Mouse (Mus musculus) embryo, embryonic 9.5 days (tissue): ENCODE data around the gene Chid1.
A peak's percentile ranks its signal among the peaks of the same experiment; 100 is the strongest.

Source experiments
- DNase-seq: peaks from one replicate; pipeline ENCODE4 v3.0.0-alpha.2; 2017; ENCODE audit errors: extremely low spot score

The Chid1 gene

GRCm38 (mm10) chr7:141558946-141559345 lies 19.3 kb upstream of the Chid1 start:
- DNase-seq = no peak

DNA sequence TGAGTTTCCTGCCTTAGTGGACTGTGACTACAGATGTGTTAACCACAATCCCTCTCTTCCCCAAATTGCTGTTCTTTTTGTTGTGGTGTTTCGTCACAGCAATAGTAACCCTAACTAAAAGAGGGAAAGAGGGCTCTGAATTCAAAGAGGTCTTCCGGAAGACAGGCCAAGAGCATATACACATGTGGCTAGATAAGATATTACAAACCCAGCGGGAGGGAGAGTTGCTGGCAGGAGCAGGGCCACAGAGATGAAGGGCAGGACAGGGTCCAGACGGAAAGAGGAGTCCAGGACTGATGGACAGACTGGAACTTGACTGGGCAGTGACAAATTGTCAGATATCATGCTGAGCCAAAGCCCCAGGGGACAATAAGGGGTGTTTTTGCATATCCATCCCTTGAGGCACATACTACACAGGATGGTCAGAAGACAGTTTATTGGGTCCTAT lies 18.7 kb upstream of the Chid1 start:
- DNase-seq = no peak

- no peak for DNase-seq
These were observed 10.8 kb upstream of the Chid1 start for GRCm38 (mm10) chr7:141550464-141550863.

DNA sequence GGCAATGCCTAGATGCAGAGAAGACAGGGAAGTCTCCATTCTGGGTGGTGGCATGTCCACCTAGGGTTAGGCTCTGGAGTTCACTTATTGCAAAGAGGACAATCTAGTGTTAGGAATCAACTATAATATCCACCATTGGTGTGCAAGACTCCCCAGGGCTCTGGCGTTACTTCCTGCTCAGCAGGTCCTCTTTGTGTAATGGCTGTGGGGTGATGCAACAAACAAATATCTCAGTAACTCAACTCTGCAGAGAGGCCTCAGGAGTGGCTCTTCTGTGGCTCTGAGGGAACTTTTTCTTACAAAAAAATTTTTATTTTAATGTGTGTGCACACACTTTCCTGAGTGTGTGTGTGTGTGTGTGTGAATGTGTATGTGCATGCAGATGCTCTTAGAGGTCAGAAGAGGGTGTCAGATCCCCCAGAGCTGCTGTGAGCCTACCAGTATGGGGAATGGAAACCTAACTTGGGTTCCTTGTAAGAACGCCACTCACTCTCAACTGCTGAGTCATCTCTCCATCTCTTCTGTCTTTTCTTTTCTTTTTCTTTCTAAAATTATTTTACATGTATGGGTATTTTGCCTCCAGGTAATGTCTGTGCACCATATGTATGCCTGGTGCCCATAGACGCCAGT lies 9.9 kb upstream of the Chid1 start:
- DNase-seq = no peak

DNA sequence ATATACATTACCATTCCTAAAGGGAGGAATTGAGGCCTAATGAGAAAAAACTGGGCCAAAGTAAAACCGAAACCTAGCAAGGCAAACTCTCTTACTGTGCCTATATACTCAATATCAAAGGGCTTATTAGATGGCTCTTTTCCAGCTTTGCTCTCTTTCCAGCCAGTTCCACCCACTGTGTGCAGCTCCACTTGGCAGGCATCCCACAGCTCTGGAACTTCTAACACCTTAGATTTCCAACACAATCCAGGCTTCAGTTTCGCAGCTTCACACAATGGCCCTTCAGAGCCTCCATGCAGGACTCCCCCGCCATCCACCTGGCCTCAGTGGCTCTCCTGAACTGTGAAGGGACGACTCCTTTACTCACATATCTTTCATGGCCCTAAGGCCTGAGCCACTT lies 5.0 kb upstream of the Chid1 start:
- DNase-seq = no peak

- DNase-seq = no peak
These were observed 2.9 kb upstream of the Chid1 start for GRCm38 (mm10) chr7:141542588-141542987.

- DNase-seq = no peak
These were observed 2.0 kb upstream of the Chid1 start for GRCm38 (mm10) chr7:141541681-141542080.

GRCm38 (mm10) chr7:141540312-141541081 lies 840 bp upstream of the Chid1 start:
- peak; percentile 7 for DNase-seq

- no peak for DNase-seq
These were observed 653 bp downstream of the Chid1 start for GRCm38 (mm10) chr7:141538852-141539555.

DNA sequence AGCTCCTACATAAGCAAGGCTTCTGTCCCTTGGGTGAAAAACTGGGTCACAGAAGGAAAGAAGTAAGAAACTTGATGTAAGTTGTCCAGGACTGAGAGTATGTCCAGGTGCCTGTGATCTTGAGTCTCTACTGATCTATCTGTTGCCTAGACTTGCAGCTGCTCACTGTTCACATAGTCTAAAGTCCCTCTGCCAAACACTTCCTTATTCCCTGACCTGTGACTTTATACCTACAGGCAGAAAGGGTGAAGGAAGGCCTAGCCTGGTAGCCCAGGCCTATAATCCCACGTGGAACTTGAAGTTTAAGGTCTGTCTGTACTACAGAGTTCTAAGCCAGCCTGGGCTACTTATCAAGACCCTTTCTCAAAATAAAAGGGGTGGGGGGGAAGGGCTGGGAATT lies 4.1 kb downstream of the Chid1 start:
- no peak for DNase-seq

- DNase-seq = no peak
These were observed 14.1 kb downstream of the Chid1 start for GRCm38 (mm10) chr7:141525580-141525925.

- peak; percentile 68 for DNase-seq
These were observed 14.7 kb downstream of the Chid1 start for GRCm38 (mm10) chr7:141524760-141525579.

GRCm38 (mm10) chr7:141524271-141524670 lies 15.4 kb downstream of the Chid1 start:
- no peak for DNase-seq

DNA sequence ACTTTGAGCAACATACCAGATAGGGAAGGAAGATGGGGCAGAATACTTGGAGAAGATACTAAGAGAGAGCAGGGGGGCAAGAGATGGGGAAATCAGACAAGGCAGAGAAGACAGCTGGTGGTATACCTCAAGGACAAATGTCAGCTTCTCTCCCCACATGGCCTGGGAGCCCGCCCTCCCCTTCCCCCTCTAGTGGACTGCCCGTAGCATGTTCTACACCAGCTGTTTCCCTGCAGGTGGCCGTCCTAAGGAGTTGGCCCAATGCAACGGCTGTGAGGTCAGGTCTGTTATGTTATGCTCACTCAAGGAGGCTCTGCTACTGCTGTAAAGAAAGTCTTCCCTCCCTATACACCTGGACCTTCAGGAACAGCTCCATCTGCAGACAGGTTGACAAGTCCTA lies 16.6 kb downstream of the Chid1 start:
- DNase-seq = no peak

DNA sequence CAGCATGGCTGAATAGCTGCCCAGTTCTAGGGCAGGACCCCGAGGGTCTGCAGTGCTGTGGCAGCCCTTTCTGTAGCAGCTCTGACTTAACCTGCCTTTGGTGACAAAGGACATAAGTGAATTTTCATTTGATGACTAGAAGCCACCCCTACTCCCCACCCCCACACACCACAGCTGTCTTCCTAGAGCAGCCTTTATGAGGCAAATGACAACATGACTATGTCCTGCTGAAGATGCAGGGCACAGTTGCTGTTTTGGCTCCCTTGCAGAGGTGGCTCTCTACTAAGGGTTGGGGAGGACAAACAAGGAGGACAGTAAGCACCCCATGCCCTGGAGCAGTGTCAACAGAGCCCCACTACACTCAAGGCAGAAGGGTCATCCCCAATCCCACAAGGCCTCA lies 19.9 kb downstream of the Chid1 start:
- DNase-seq = no peak

- DNase-seq = no peak
These were observed 20.7 kb downstream of the Chid1 start for GRCm38 (mm10) chr7:141518926-141519325.

DNA sequence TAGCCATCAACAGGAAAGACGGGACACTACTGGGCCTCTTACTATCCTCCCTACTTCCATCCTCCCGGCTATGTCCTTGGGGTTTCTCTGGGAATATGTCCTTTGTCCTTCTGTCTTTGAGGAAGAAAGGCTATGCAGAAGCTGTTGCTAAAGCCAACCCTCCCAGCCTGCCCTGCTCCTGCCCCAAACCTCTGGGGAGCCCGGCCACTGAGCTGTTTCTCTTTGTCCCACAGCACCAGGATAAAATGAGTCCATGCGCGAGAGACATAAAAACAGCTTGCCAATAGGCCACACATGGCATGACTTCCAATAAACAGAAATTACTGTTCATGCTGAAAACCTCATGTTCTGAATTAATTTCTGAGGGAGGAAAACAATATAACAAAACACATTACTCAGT lies 21.4 kb downstream of the Chid1 start:
- DNase-seq = no peak

- DNase-seq = no peak
These were observed 22.0 kb downstream of the Chid1 start for GRCm38 (mm10) chr7:141517638-141518037.

DNA sequence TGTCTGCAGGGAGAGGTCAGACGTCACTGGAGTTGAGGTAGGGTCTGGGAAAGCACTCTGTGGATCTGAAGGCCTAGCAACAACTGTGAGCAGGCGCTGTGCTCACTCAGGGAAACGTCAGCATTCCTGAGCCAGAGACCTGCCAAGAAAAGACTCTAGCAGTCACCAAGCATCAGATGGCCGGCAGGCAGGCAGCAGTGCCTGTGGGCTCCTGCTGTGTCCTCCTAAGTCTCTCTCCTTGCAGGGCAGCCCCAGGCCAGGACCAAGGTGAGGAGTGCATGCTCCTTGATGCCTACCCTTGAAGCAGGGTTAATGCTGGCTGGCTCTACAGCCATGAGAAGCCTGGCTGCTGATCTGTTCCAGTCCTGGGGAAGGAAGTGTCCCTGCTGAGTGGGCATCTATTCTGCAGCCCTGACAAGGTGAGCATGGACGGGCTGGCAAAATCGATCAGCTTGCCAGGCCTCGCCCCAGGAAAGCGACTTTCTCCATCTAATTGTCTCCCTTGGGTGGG lies 28.9 kb downstream of the Chid1 start:
- no peak for DNase-seq

DNA sequence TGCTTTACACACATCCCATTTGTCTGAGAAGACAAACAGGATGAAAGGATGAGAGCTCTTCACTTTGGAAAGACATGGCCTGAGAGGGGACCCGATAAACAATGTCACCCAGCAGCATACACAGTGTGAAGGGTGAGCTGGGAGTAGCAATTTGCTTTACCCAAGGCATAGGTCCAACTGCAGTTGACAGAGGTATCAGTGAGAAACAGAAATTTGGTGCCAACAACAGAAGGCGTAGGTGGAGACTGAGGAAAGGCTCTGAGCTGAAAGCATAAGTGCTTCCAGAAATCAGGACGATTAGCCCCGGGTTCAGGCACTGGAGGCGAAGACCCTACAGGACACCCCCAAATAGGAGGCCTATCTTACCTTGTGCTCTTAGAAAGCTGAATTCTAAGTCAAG lies 29.5 kb downstream of the Chid1 start:
- no peak for DNase-seq

DNA sequence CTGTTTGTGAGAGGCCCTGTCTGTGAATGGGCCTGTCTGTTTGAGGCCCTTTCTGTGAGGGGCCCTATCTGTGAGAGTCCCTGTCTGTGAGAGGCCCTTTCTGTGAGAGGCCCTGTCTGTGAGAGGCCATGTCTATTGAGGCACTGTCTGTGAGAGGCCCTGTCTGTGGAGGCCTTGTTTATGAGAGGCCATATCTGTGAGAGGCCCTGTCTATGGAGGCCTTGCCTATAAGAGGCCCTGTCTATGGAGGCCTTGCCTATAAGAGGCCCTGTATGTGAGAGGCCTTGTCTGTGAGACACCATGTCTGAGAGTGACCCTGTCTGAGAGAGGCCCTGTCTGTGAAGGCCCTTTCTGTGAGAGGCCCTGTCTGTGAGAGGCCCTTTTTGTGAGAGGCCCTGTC lies 31.5 kb downstream of the Chid1 start:
- no peak for DNase-seq

DNA sequence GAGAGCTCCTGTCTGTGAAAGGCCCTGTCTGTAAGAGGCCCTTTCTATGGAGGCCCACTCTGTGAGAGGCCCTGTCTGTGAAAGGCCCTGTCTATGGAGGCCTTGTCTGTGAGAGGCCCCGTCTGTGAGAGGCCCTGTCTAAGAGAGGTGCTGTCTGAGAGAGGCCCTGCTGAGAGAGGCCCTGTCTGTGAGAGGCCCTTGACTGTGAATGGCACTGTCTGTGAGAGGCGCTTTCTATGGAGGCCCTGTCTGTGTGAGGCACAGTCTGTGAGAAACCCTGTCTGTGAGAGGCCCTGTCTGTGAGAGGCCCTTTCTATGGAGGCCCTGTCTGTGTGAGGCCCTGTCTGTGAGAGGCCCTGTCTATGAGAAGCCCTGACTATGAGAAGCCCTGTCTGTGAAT lies 33.4 kb downstream of the Chid1 start:
- no peak for DNase-seq
